Mouse (Mus musculus) c-Kit-positive CD71-positive TER-119-positive erythroid progenitor cells, embryonic 14.5 days (primary cell): ENCODE results near the gene Dhx30.

Experiments used
- DNase-seq: peaks from one replicate; pipeline ENCODE4 v3.0.0-alpha.2; 2013; ENCODE audit warnings: low spot score

Dhx30 gene

DNA sequence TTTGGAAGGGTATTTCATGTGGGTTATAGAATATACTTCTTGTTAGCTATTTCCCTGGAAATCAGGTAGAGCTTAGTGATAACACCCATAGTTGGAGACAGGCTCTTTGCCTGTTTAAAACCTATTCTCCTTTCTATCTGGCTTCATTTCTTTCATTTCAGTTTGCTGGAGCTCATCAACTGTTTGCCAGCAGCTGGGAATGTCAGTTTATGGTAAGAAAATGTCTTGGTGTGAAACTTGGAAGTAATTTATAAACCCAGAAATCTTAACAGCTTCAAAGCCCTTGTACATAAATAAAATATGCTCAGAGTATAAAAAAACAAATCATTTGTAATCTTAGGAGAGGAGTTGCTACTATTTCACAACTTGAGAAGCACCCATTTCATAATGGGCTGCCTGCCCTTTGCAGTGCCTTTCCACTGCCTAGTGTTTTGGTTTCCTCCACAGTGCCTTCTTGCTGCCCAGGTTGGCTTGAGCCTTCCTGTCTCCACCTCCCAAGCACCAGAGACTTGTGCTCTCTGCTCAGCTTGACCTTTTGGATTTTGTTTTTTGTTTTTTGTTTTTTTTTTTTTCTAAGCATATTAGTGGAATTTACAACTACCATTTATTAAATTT, 71.8 kb downstream of the Dhx30 start:
- no peak for DNase-seq

DNA sequence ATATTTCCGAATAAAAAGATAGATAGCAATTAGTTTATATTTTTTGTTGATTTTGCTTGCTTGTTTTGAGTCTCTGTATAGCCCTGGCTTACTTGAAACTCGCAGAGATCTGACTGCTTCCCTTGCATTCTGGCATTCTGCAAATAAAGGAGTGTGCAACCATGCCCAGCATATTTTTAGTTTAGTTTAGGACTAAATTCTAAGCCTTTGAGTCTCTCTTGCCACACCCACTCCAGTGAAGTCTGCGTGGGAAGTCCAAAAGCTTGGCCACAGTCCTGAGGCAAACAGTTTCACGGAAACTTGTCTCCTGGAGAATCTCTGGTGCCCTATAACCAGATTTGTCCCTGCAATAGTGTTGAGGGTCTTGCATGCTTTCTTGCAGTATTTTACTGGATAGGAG, 73.3 kb downstream of the Dhx30 start:
- DNase-seq, result no peak

DNA sequence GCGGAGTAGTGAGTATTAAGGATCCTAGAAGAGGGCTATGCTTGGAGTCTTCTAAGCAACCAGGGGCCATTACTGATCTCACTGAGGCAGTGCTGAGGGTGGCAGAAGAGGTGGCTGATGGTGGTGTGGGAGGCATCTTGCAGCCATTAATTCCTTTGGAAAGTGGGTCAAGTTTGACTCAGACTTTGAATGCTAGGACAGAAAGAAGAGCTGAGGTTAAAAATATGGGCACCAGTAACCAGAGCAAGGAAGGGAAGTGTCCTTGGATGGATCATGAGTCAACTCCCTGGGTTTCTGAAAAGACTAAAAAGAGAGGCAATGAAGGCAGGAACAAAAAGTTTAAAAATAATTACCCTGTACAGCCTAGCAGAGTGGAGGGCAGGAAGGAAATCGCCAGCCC, 79.1 kb downstream of the Dhx30 start:
- DNase-seq, result no peak

DNA sequence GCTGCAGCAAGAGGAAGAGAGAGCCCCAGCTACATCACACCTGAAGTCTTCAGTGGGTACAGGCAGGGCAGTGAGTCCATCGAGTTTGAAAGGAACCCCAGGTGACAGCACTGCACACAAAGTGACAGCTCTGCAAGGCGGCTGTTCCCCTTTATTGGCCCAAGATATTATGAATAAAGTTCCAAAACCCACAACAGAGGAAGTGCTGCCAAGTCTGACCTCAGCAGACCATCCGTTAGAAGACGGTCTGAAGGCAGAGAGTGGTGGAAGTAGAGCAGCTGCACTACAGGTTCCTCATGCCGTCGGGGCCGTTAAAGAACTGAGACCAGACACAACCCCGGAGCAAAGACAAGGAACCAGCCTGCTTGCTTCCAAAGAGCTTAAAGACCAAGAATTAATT, 79.7 kb downstream of the Dhx30 start:
- DNase-seq, result no peak

DNA sequence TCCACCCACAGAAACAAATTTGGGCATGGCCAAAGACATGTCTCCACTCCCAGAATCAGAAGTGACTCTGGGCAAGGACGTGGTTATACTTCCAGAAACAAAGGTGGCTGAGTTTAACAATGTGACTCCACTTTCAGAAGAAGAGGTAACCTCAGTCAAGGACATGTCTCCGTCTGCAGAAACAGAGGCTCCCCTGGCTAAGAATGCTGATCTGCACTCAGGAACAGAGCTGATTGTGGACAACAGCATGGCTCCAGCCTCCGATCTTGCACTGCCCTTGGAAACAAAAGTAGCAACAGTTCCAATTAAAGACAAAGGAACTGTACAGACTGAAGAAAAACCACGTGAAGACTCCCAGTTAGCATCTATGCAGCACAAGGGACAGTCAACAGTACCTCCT, 82.5 kb downstream of the Dhx30 start:
- DNase-seq, result no peak
